Mouse (Mus musculus): ENCODE measurements at regions not wholly inside any gene's neighbourhood (a gene's known extent, or its start where the extent isn't known, plus 50 kb on each side); places are given as distances from the start of the nearest gene placed in this dataset.
"Not testable (repeated sequence)": the region's sequence is repeated elsewhere in the genome, so short reads cannot be mapped to it uniquely, and the experiment has no call there.

DNA sequence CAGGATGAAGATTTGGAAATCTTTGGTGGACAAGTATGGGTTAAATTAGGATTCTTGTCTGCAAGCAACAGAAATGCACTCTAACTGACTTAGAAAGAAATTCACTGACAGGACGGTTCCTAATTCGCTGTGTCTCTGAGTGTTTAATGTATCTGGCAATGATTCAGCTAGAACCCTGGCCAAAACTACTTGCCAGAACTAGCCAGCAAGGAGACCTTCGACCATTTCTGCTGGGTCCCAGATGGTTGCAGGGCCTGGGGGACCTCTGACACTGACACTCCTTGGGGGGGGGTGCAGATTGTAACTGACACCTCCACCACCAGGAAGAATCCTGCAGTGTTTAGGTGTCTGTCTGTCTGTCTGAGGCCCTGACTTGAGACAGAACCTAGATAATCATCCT, 172.1 kb upstream of the Kit start:
- Histone ChIP-seq H3K4me1 (replicated peaks; ENCODE audit: low read depth, low read length) (peaks cover 19% of the 10 kb centered on the region), H3K9me3 (ENCODE audit: low read length) (no peaks in the 10 kb centered on the region), H3K27me3 (ENCODE audit: insufficient read depth, low read length) (no peaks in the 10 kb centered on the region), H3K36me3 (ENCODE audit: insufficient read depth, low read length) (no peaks in the 10 kb centered on the region), H3K4me3 (replicated peaks; ENCODE audit: low read length) (no peak overlapping the region)
- TF ChIP-seq NANOG (IDR thresholded peaks at IDR 0.05; ENCODE audit: borderline replicate concordance, low read length) (no peak), CTCF (conservative IDR thresholded peaks at IDR 0.05; ENCODE audit: low read length) (no peak), POU5F1 (IDR thresholded peaks at IDR 0.05; ENCODE audit: borderline replicate concordance, low read length) (no peak)

- no peaks in the 10 kb centered on the region for H3K9me3 ChIP-seq (ENCODE audit: low read length)
- no peak for TF ChIP-seq CTCF (conservative IDR thresholded peaks at IDR 0.05; ENCODE audit: low read length)
- no peak for TF ChIP-seq POU5F1 (IDR thresholded peaks at IDR 0.05; ENCODE audit: borderline replicate concordance, low read length)
- TF ChIP-seq NANOG (IDR thresholded peaks at IDR 0.05; ENCODE audit: borderline replicate concordance, low read length) = no peak
- no peaks in the 10 kb centered on the region for H3K36me3 ChIP-seq (ENCODE audit: insufficient read depth, low read length)
- peaks cover 10% of the 10 kb centered on the region for H3K4me1 ChIP-seq (replicated peaks; ENCODE audit: low read depth, low read length)
- no peak overlapping the region for H3K4me3 ChIP-seq (replicated peaks; ENCODE audit: low read length)
- H3K27me3 ChIP-seq (ENCODE audit: insufficient read depth, low read length) = no peaks in the 10 kb centered on the region
Measured at GRCm38 (mm10) chr5:75403531-75403930, 171.2 kb upstream of the Kit start.

DNA sequence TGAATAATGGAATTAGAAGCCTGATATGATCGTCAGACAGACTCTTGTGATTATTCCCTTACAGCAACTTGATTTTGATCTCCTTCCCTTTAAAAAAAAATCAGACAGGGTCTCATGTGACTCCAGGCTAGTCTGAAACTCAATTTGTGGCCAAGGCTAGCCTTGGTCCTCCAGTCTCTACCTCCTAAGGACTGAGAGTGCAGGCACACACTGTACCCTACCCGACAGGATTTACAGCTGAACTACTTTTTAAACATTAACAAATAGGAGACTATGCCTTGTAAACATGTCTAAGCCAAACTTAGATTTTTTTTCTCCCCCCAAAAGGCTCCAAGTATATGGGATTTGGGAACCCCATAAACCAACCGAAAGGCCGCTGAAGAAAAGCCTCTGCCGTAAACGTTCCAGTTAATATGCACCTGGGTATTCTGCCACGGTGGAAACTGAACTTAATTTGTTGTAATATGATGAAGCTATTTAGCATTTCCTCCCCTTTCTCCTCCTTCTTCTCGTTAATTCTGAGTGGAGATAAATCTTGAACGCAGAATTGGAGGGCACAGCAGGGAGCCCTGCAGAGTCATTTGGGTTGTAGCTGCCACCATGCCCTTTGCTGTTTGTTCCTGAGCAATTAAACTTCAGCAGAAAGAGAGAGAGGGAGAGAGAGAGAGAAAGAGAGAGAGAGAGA, 170.0 kb upstream of the Kit start:
- TF ChIP-seq CTCF (conservative IDR thresholded peaks at IDR 0.05; ENCODE audit: low read length) = no peak
- TF ChIP-seq NANOG (IDR thresholded peaks at IDR 0.05; ENCODE audit: borderline replicate concordance, low read length) = no peak
- TF ChIP-seq POU5F1 (IDR thresholded peaks at IDR 0.05; ENCODE audit: borderline replicate concordance, low read length) = no peak

DNA sequence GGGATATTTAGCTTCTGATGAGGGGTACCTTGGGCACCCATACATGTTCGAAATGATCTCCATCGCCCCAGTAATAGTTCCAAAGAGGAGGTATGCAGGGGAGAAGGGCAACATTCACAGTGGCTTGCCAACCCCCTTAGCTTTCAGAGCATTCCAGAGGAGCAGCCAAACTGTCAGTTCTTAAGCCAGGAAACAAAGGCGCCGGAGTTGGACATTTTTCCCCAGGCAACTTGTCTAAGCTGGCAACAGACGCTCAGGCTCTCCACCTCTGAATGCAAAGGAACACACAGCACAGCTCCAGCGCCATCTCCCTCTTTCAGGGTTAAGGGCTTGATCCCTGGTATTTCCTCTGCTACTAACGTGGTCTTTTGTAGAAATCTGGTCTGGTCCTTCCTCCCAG, 169.2 kb upstream of the Kit start:
- Histone ChIP-seq H3K4me1 (replicated peaks; ENCODE audit: low read depth, low read length) (no peaks in the 10 kb centered on the region), H3K9me3 (ENCODE audit: low read length) (no peaks in the 10 kb centered on the region), H3K36me3 (ENCODE audit: insufficient read depth, low read length) (no peaks in the 10 kb centered on the region), H3K27me3 (ENCODE audit: insufficient read depth, low read length) (no peaks in the 10 kb centered on the region), H3K4me3 (replicated peaks; ENCODE audit: low read length) (no peak overlapping the region)
- TF ChIP-seq POU5F1 (IDR thresholded peaks at IDR 0.05; ENCODE audit: borderline replicate concordance, low read length) (no peak), CTCF (conservative IDR thresholded peaks at IDR 0.05; ENCODE audit: low read length) (no peak), NANOG (IDR thresholded peaks at IDR 0.05; ENCODE audit: borderline replicate concordance, low read length) (no peak)

More for the DNA sequence above, 170.0 kb upstream of the Kit start:
- Histone ChIP-seq H3K4me1 (replicated peaks; ENCODE audit: low read depth, low read length) (no peaks in the 10 kb centered on the region), H3K27me3 (ENCODE audit: insufficient read depth, low read length) (no peaks in the 10 kb centered on the region), H3K9me3 (ENCODE audit: low read length) (no peaks in the 10 kb centered on the region), H3K36me3 (ENCODE audit: insufficient read depth, low read length) (no peaks in the 10 kb centered on the region), H3K4me3 (replicated peaks; ENCODE audit: low read length) (no peak overlapping the region)

GRCm38 (mm10) chr5:75407686-75408085, 167.0 kb upstream of the Kit start:
- Histone ChIP-seq H3K9me3 (ENCODE audit: low read length) (no peaks in the 10 kb centered on the region), H3K4me1 (replicated peaks; ENCODE audit: low read depth, low read length) (no peaks in the 10 kb centered on the region)
- TF ChIP-seq NANOG (IDR thresholded peaks at IDR 0.05; ENCODE audit: borderline replicate concordance, low read length) = no peak
- no peak for TF ChIP-seq CTCF (conservative IDR thresholded peaks at IDR 0.05; ENCODE audit: low read length)
- TF ChIP-seq POU5F1 (IDR thresholded peaks at IDR 0.05; ENCODE audit: borderline replicate concordance, low read length) = no peak

GRCm38 (mm10) chr5:75410240-75411186, 164.2 kb upstream of the Kit start:
- Histone ChIP-seq H3K9me3 (ENCODE audit: low read length) (no peaks in the 10 kb centered on the region), H3K36me3 (ENCODE audit: insufficient read depth, low read length) (no peaks in the 10 kb centered on the region), H3K4me3 (replicated peaks; ENCODE audit: low read length) (no peak overlapping the region), H3K4me1 (replicated peaks; ENCODE audit: low read depth, low read length) (no peaks in the 10 kb centered on the region), H3K27me3 (ENCODE audit: insufficient read depth, low read length) (no peaks in the 10 kb centered on the region)
- TF ChIP-seq CTCF (conservative IDR thresholded peaks at IDR 0.05; ENCODE audit: low read length) = no peak
- no peak for TF ChIP-seq POU5F1 (IDR thresholded peaks at IDR 0.05; ENCODE audit: borderline replicate concordance, low read length)
- TF ChIP-seq NANOG (IDR thresholded peaks at IDR 0.05; ENCODE audit: borderline replicate concordance, low read length) = no peak

More at GRCm38 (mm10) chr5:75407686-75408085, 167.0 kb upstream of the Kit start:
- no peaks in the 10 kb centered on the region for H3K36me3 ChIP-seq (ENCODE audit: insufficient read depth, low read length)
- no peaks in the 10 kb centered on the region for H3K27me3 ChIP-seq (ENCODE audit: insufficient read depth, low read length)
- no peak overlapping the region for H3K4me3 ChIP-seq (replicated peaks; ENCODE audit: low read length)

GRCm38 (mm10) chr5:75419282-75419681, 155.4 kb upstream of the Kit start:
- not testable (repeated sequence) for H3K4me3 ChIP-seq (replicated peaks; ENCODE audit: low read length); H3K4me1 ChIP-seq (replicated peaks; ENCODE audit: low read depth, low read length); H3K9me3 ChIP-seq (ENCODE audit: low read length); H3K27me3 ChIP-seq (ENCODE audit: insufficient read depth, low read length); H3K36me3 ChIP-seq (ENCODE audit: insufficient read depth, low read length)

DNA sequence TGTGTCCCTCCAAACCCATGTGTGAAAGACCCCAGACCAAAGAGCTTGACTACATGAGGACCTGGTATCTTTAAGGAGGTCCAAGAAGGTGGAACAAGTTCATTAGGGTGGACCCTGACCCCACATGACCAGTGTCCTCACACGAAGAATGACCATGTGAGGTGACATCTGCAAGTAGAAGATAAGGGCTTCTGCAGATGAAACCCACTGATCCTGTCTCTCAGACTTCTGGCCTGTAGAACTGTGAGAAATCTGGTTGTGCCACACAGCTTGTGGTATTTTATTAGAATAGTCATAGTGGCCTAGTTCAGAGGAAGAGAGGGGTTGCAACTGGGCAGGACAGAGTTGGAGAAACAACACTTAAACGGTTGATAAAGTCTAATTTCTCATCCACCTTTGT, 141.8 kb upstream of the Kit start:
- Histone ChIP-seq H3K36me3 (ENCODE audit: insufficient read depth, low read length) (no peaks in the 10 kb centered on the region), H3K4me3 (replicated peaks; ENCODE audit: low read length) (no peak overlapping the region), H3K27me3 (ENCODE audit: insufficient read depth, low read length) (no peaks in the 10 kb centered on the region), H3K9me3 (ENCODE audit: low read length) (no peaks in the 10 kb centered on the region), H3K4me1 (replicated peaks; ENCODE audit: low read depth, low read length) (0 out of 2 replicates have a peak, but pooled peaks cover 3% of the 10 kb centered on the region)
- TF ChIP-seq CTCF (conservative IDR thresholded peaks at IDR 0.05; ENCODE audit: low read length) (no peak), NANOG (IDR thresholded peaks at IDR 0.05; ENCODE audit: borderline replicate concordance, low read length) (no peak), POU5F1 (IDR thresholded peaks at IDR 0.05; ENCODE audit: borderline replicate concordance, low read length) (no peak)

Measured in E14TG2a.4 (cell line).